Mouse (Mus musculus) liver, adult 2 months (tissue): ENCODE measurements around the gene Wasf1. TPM values are rescaled to one million over a fixed set of nuclear protein-coding genes. Genes with fewer than 3 reads are reported as not detected.

Experiments
- DNase-seq: peaks from one replicate; pipeline ENCODE4 v3.0.0-alpha.2; 2011; ENCODE audit warnings: low read depth, low spot score; ENCODE audit errors: extremely low read depth
- H3K27ac ChIP-seq: fragments of 200-500 bp; replicated peaks from 2 replicates; pipeline ENCODE4 v1.5.1; 2012; ENCODE audit warnings: low read depth, mild to moderate bottlenecking, control low read depth, inconsistent platforms, low read length; ENCODE audit not compliant: insufficient read depth
- H3K27me3 ChIP-seq: fragments of 200-500 bp; 2 replicates; pipeline ENCODE4 v1.6.1; 2012; ENCODE audit warnings: mild to moderate bottlenecking, moderate library complexity, low read length, inconsistent platforms; ENCODE audit not compliant: control insufficient read depth, insufficient read depth
- H3K36me3 ChIP-seq: fragments of 200-500 bp; 2 replicates; pipeline ENCODE4 v1.6.1; 2012; ENCODE audit warnings: low read length, inconsistent platforms; ENCODE audit not compliant: control insufficient read depth, insufficient read depth
- H3K4me1 ChIP-seq: fragments of 200-500 bp; 2 replicates; pipeline ENCODE4 v1.6.1; 2011; ENCODE audit warnings: low read length; ENCODE audit not compliant: control insufficient read depth, insufficient read depth
- H3K4me3 ChIP-seq: fragments of 200-500 bp; 2 replicates; pipeline ENCODE4 v1.5.1; 2011; ENCODE audit warnings: low read depth, mild to moderate bottlenecking, control low read depth, low read length, moderate library complexity; ENCODE audit not compliant: insufficient read depth
- H3K79me2 ChIP-seq: fragments of 200-500 bp; 2 replicates; pipeline ENCODE4 v1.6.1; 2012; ENCODE audit warnings: inconsistent platforms, mild to moderate bottlenecking, low read length, moderate library complexity; ENCODE audit not compliant: control insufficient read depth, insufficient read depth
- H3K9ac ChIP-seq: fragments of 200-500 bp; 2 replicates; pipeline ENCODE4 v1.6.1; 2012; ENCODE audit warnings: low read depth, mild to moderate bottlenecking, control low read depth, inconsistent platforms, low read length
- CTCF ChIP-seq: fragments of 200-500 bp; IDR thresholded peaks from 2 replicates; pipeline ENCODE4 v1.5.1; 2011; ENCODE audit warnings: low read depth, low read length, control low read depth
- POLR2A ChIP-seq: fragments of 200-500 bp; IDR thresholded peaks from 2 replicates; pipeline ENCODE4 v1.6.1; 2011; ENCODE audit warnings: low read length, control low read depth; ENCODE audit not compliant: insufficient read depth; ENCODE audit errors: extremely low read depth
- WGBS: fragments of 180-500 bp; shearing (Covaris S2); methylation state at CpG from one replicate; pipeline ENCODE4 v1.1.7; 2018; 5-methylcytosine and 5-hydroxymethylcytosine counted together
- polyA plus RNA-seq: library from polyadenylated mRNA; depleted of rRNA; stranded (reverse); fragments of >200 nt; gene quantifications from 2 replicates; pipeline ENCODE4 v1.2.3, GENCODE M21; 2012
- total RNA-seq: library from RNA; depleted of rRNA; stranded (reverse); fragments of >200 nt; gene quantifications from 2 replicates; pipeline ENCODE4 v1.2.3, GENCODE M21; 2014

The Wasf1 gene
- total and polyA plus RNA-seq, 2 experiments: 0.55 to 0.69 TPM

- 89% methylated on average over 4 of the region's 4 CpGs for WGBS
- no peak for TF ChIP-seq CTCF
- TF ChIP-seq POLR2A: no peak
- no peak overlapping the region for H3K9ac ChIP-seq
- H3K4me3 ChIP-seq: no peak overlapping the region
- no peaks in the 10 kb centered on the region for H3K79me2 ChIP-seq
- H3K27ac ChIP-seq: no peak overlapping the region
- H3K4me1 ChIP-seq: no peaks in the 10 kb centered on the region
- peaks cover 2% of the 10 kb centered on the region; the same call in 1 of the 2 replicates for H3K36me3 ChIP-seq
- H3K27me3 ChIP-seq: no peaks in the 10 kb centered on the region
- no peak for DNase-seq
Measured at GRCm38 (mm10) chr10:40942688-40943087, 59.4 kb downstream of the Wasf1 start.

DNA sequence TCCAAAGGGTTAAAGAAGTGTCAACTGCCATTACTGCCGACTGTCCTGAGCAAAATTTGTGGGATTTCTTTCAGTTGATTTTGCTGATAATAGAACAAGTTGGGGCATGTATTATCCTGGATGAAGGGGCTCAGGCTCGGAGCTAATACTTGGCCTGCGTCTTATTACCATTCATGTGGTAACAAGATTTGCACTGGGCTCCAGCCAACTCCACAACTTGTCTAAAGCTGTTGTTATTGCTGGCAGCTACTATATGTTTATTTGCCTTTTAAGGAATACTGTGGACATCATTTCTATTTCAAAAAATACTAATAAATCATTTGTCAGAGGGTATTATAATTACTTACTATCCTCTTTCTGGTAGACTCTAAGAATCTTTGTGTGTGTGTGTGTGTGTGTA, 66.9 kb downstream of the Wasf1 start:
- Histone ChIP-seq H3K27ac (no peak overlapping the region), H3K4me3 (no peak overlapping the region), H3K36me3 (no peaks in the 10 kb centered on the region), H3K79me2 (no peaks in the 10 kb centered on the region), H3K4me1 (no peaks in the 10 kb centered on the region), H3K27me3 (no peaks in the 10 kb centered on the region), H3K9ac (no peak overlapping the region)
- TF ChIP-seq CTCF (no peak), POLR2A (no peak)
- WGBS: 68% methylated on average over 3 of the region's 3 CpGs
- DNase-seq: no peak

GRCm38 (mm10) chr10:40956206-40956605, 72.9 kb downstream of the Wasf1 start:
- Histone ChIP-seq H3K9ac (no peak overlapping the region), H3K79me2 (no peaks in the 10 kb centered on the region), H3K27ac (no peak overlapping the region), H3K36me3 (no peaks in the 10 kb centered on the region), H3K4me1 (no peaks in the 10 kb centered on the region), H3K4me3 (no peak overlapping the region), H3K27me3 (no peaks in the 10 kb centered on the region; the same call in 1 of the 2 replicates)
- TF ChIP-seq POLR2A (no peak), CTCF (no peak)
- 85% methylated on average over 5 of the region's 5 CpGs for WGBS
- no peak for DNase-seq

DNA sequence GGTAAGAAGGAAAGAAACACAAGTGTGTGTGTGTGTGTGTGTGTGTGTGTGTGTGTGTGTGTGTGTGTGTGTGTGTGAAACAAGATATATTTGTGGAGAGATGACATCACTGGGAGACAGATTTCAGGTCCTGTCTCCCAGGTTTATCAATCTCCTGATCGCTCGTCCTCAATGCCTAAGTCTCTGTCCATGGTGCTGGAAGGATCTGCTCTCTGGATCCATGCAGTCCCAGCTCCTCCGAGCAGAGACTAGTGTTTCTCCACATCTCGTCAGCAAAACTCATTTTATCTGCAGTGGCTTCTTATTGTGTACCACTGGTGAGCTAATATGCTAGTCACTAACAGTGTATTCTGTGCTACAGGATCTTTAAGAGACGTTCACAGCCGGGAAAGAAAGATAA, 78.1 kb downstream of the Wasf1 start:
- Histone ChIP-seq H3K27me3 (no peaks in the 10 kb centered on the region; the same call in 1 of the 2 replicates), H3K4me1 (no peaks in the 10 kb centered on the region), H3K36me3 (no peaks in the 10 kb centered on the region), H3K27ac (no peak overlapping the region), H3K9ac (no peak overlapping the region), H3K4me3 (no peak overlapping the region), H3K79me2 (no peaks in the 10 kb centered on the region)
- DNase-seq: no peak
- TF ChIP-seq CTCF (no peak), POLR2A (no peak)
- 42% methylated on average over 6 of the region's 6 CpGs for WGBS

DNA sequence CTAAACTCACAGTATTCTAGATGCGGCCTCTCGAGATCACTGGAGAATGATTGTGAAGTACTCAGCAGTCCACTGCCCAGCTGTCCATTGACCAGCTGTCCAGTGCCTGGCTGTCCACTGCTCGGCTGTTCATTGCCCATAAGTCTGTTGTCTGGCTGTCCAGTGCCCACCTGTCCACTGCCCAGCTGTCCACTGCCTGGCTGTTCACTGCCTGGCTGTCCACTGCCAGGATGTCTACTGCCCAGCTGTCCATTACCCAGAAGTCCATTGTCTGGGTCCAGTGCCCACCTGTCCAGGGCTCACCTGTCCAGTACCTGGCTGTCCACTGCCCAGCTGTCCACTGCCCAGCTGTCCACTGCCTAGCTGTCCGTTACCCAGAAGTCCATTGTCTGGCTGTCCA, 78.7 kb downstream of the Wasf1 start:
- Histone ChIP-seq H3K79me2 (no peaks in the 10 kb centered on the region), H3K9ac (no peak overlapping the region), H3K36me3 (no peaks in the 10 kb centered on the region), H3K4me1 (no peaks in the 10 kb centered on the region), H3K4me3 (no peak overlapping the region), H3K27ac (no peak overlapping the region), H3K27me3 (no peaks in the 10 kb centered on the region; the same call in 1 of the 2 replicates)
- WGBS: 84% methylated on average over 4 of the region's 4 CpGs
- TF ChIP-seq POLR2A: no peak
- TF ChIP-seq CTCF: no peak
- no peak for DNase-seq

GRCm38 (mm10) chr10:40964546-40964945, 81.3 kb downstream of the Wasf1 start:
- Histone ChIP-seq H3K4me1 (no peaks in the 10 kb centered on the region), H3K27ac (no peak overlapping the region), H3K27me3 (0 out of 2 replicates have a peak, but pooled peaks cover under 1% of the 10 kb centered on the region), H3K79me2 (no peaks in the 10 kb centered on the region), H3K36me3 (no peaks in the 10 kb centered on the region), H3K9ac (no peak overlapping the region), H3K4me3 (no peak overlapping the region)
- no peak for TF ChIP-seq POLR2A
- TF ChIP-seq CTCF: no peak
- WGBS: 66% methylated on average over 4 of the region's 4 CpGs
- DNase-seq: no peak
